Mouse (Mus musculus) heart, adult 2 months (tissue): Measurements from ENCODE around the gene Rgl1.

Source experiments
- CTCF ChIP-seq: fragments of 200-600 bp; IDR thresholded peaks from 2 replicates; pipeline ENCODE4 v1.8.1; 2022; ENCODE audit warnings: antibody characterized with exemption, mild to moderate bottlenecking, moderate library complexity
- POLR2A ChIP-seq: fragments of 200-500 bp; IDR thresholded peaks from 2 replicates; pipeline ENCODE4 v1.6.1; 2011; ENCODE audit warnings: mild to moderate bottlenecking, low read depth, low read length, control low read depth; ENCODE audit not compliant: insufficient read depth

DNA sequence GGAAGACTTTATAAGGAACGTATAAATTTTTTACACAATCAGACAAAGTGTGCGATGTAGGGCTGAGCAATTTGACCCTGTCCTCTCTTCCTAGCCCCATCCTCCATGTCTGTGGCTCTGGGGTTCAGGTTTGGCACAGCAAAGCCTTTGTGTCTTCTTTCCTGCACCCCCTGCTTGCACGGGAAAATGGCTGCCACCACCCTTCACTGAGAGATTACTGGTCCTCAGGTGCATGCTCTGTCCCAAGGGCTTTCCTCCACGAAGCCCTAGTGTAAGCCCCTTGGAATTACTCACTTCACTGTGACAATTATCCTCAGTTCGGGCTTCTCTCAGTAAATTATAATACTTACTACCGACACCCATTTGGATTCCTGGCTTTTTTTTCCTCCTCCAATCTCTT is 109.5 kb downstream of the Rgl1 start:
- TF ChIP-seq POLR2A (no peak), CTCF (no peak)
